Mouse (Mus musculus): ENCODE measurements around the gene Ncam1. TPM values are rescaled to one million over a fixed set of nuclear protein-coding genes. Genes with fewer than 3 reads are reported as not detected.
A peak's percentile ranks its signal among the peaks of the same experiment; 100 is the strongest.

Gene Ncam1
- polyA plus RNA-seq, 1 experiment from 2014 or later, result 30.2 TPM

GRCm38 (mm10) chr9:49594876-49595634, 203.7 kb downstream of the Ncam1 start:
- no peak overlapping the region; the same call in 1 of the 2 replicates for H3K4me3 ChIP-seq
- 0 out of 2 replicates have a peak overlapping the region, but pooled peaks have one; percentile 6 for H3K27ac ChIP-seq
- peaks cover 34% of the 10 kb centered on the region for H3K4me1 ChIP-seq
- H3K36me3 ChIP-seq (replicated peaks), result no peaks in the 10 kb centered on the region
- no peaks in the 10 kb centered on the region for H3K9me3 ChIP-seq
- DNase-seq (ENCODE audit: extremely low spot score, low spot score), result no peak
- WGBS, result 57% methylated on average over 7 of the region's 7 CpGs
- H3K27me3 ChIP-seq (ENCODE audit: poor library complexity, severe bottlenecking), result no peaks in the 10 kb centered on the region

- H3K9me3 ChIP-seq, result no peaks in the 10 kb centered on the region
- H3K36me3 ChIP-seq (replicated peaks), result no peaks in the 10 kb centered on the region
- H3K27me3 ChIP-seq (ENCODE audit: poor library complexity, severe bottlenecking), result no peaks in the 10 kb centered on the region
- H3K4me3 ChIP-seq, result no peak overlapping the region
- no peak for DNase-seq (ENCODE audit: extremely low spot score, low spot score)
- H3K4me1 ChIP-seq, result peaks cover 37% of the 10 kb centered on the region
- WGBS, result 76% methylated on average over 10 of the region's 10 CpGs
- no peak overlapping the region for H3K27ac ChIP-seq
Measured at GRCm38 (mm10) chr9:49593951-49594536, 204.7 kb downstream of the Ncam1 start.

GRCm38 (mm10) chr9:49592006-49592405, 206.7 kb downstream of the Ncam1 start:
- Histone ChIP-seq H3K27ac (no peak overlapping the region), H3K36me3 (replicated peaks) (no peaks in the 10 kb centered on the region)
- 69% methylated on average over 2 of the region's 2 CpGs for WGBS

GRCm38 (mm10) chr9:49590261-49590660, 208.5 kb downstream of the Ncam1 start:
- WGBS, result 42% methylated on average over 4 of the region's 4 CpGs
- H3K27ac ChIP-seq, result no peak overlapping the region

More at GRCm38 (mm10) chr9:49592006-49592405, 206.7 kb downstream of the Ncam1 start:
- no peak for DNase-seq (ENCODE audit: extremely low spot score, low spot score)
- no peak overlapping the region for H3K4me3 ChIP-seq
- H3K27me3 ChIP-seq (ENCODE audit: poor library complexity, severe bottlenecking), result no peaks in the 10 kb centered on the region
- peaks cover 37% of the 10 kb centered on the region for H3K4me1 ChIP-seq
- H3K9me3 ChIP-seq, result no peaks in the 10 kb centered on the region

GRCm38 (mm10) chr9:49577136-49577535, 221.6 kb downstream of the Ncam1 start:
- H3K27me3 ChIP-seq (ENCODE audit: poor library complexity, severe bottlenecking), result no peaks in the 10 kb centered on the region
- H3K36me3 ChIP-seq (replicated peaks), result no peaks in the 10 kb centered on the region
- DNase-seq (ENCODE audit: extremely low spot score, low spot score), result no peak
- WGBS, result 90% methylated on average over 4 of the region's 4 CpGs
- no peaks in the 10 kb centered on the region for H3K9me3 ChIP-seq
- no peak overlapping the region for H3K4me3 ChIP-seq
- peaks cover 5% of the 10 kb centered on the region for H3K4me1 ChIP-seq
- no peak overlapping the region for H3K27ac ChIP-seq

More at GRCm38 (mm10) chr9:49590261-49590660, 208.5 kb downstream of the Ncam1 start:
- H3K36me3 ChIP-seq (replicated peaks), result no peaks in the 10 kb centered on the region
- H3K27me3 ChIP-seq (ENCODE audit: poor library complexity, severe bottlenecking), result no peaks in the 10 kb centered on the region
- H3K4me3 ChIP-seq, result no peak overlapping the region
- peaks cover 26% of the 10 kb centered on the region for H3K4me1 ChIP-seq
- no peak for DNase-seq (ENCODE audit: extremely low spot score, low spot score)
- no peaks in the 10 kb centered on the region for H3K9me3 ChIP-seq

GRCm38 (mm10) chr9:49571695-49572510, 226.8 kb downstream of the Ncam1 start:
- peaks cover 4% of the 10 kb centered on the region; the same call in 1 of the 2 replicates for H3K36me3 ChIP-seq (replicated peaks)
- H3K4me3 ChIP-seq, result no peak overlapping the region
- H3K27ac ChIP-seq, result peak overlapping the region; percentile 76
- no peaks in the 10 kb centered on the region for H3K9me3 ChIP-seq
- no peaks in the 10 kb centered on the region for H3K27me3 ChIP-seq (ENCODE audit: poor library complexity, severe bottlenecking)
- DNase-seq (ENCODE audit: extremely low spot score, low spot score), result no peak
- peaks cover 28% of the 10 kb centered on the region for H3K4me1 ChIP-seq
- WGBS, result 60% methylated on average over 9 of the region's 9 CpGs

GRCm38 (mm10) chr9:49570731-49571694, 227.7 kb downstream of the Ncam1 start:
- no peak overlapping the region; the same call in 1 of the 2 replicates for H3K4me3 ChIP-seq
- no peaks in the 10 kb centered on the region for H3K9me3 ChIP-seq
- no peaks in the 10 kb centered on the region for H3K27me3 ChIP-seq (ENCODE audit: poor library complexity, severe bottlenecking)
- peaks cover 28% of the 10 kb centered on the region for H3K4me1 ChIP-seq
- WGBS, result 40% methylated on average over 10 of the region's 10 CpGs
- DNase-seq (ENCODE audit: extremely low spot score, low spot score), result peak; percentile 55
- H3K27ac ChIP-seq, result peak overlapping the region; percentile 76
- peaks cover 4% of the 10 kb centered on the region; the same call in 1 of the 2 replicates for H3K36me3 ChIP-seq (replicated peaks)

GRCm38 (mm10) chr9:49570033-49570660, 228.6 kb downstream of the Ncam1 start:
- no peak overlapping the region for H3K4me3 ChIP-seq
- H3K27ac ChIP-seq, result peak overlapping the region; percentile 76
- H3K9me3 ChIP-seq, result no peaks in the 10 kb centered on the region
- H3K27me3 ChIP-seq (ENCODE audit: poor library complexity, severe bottlenecking), result no peaks in the 10 kb centered on the region
- DNase-seq (ENCODE audit: extremely low spot score, low spot score), result no peak
- WGBS, result 43% methylated on average over 7 of the region's 7 CpGs
- peaks cover 4% of the 10 kb centered on the region; the same call in 1 of the 2 replicates for H3K36me3 ChIP-seq (replicated peaks)
- peaks cover 28% of the 10 kb centered on the region for H3K4me1 ChIP-seq

- H3K27ac ChIP-seq, result no peak overlapping the region
- no peak overlapping the region for H3K4me3 ChIP-seq
- no peaks in the 10 kb centered on the region for H3K9me3 ChIP-seq
- H3K4me1 ChIP-seq, result peaks cover 10% of the 10 kb centered on the region
- DNase-seq (ENCODE audit: extremely low spot score, low spot score), result no peak
- 93% methylated on average over 2 of the region's 2 CpGs for WGBS
- no peaks in the 10 kb centered on the region for H3K27me3 ChIP-seq (ENCODE audit: poor library complexity, severe bottlenecking)
- peaks cover 16% of the 10 kb centered on the region for H3K36me3 ChIP-seq (replicated peaks)
Measured at GRCm38 (mm10) chr9:49565846-49566245, 232.9 kb downstream of the Ncam1 start.

- Histone ChIP-seq H3K9me3 (no peaks in the 10 kb centered on the region), H3K27ac (no peak overlapping the region), H3K36me3 (replicated peaks) (peaks cover 7% of the 10 kb centered on the region; the same call in 1 of the 2 replicates), H3K27me3 (ENCODE audit: poor library complexity, severe bottlenecking) (no peaks in the 10 kb centered on the region), H3K4me3 (no peak overlapping the region), H3K4me1 (no peaks in the 10 kb centered on the region)
- 81% methylated on average over 2 of the region's 2 CpGs for WGBS
- DNase-seq (ENCODE audit: extremely low spot score, low spot score), result no peak
Measured at GRCm38 (mm10) chr9:49558941-49559340, 239.8 kb downstream of the Ncam1 start.

GRCm38 (mm10) chr9:49551353-49551752, 247.4 kb downstream of the Ncam1 start:
- 70% methylated on average over 2 of the region's 2 CpGs for WGBS

More at GRCm38 (mm10) chr9:49551353-49551752, 247.4 kb downstream of the Ncam1 start:
- 0 out of 2 replicates have a peak, but pooled peaks cover under 1% of the 10 kb centered on the region for H3K36me3 ChIP-seq (replicated peaks)
- no peak overlapping the region for H3K27ac ChIP-seq
- no peak overlapping the region for H3K4me3 ChIP-seq
- no peaks in the 10 kb centered on the region for H3K9me3 ChIP-seq
- DNase-seq (ENCODE audit: extremely low spot score, low spot score), result no peak
- no peaks in the 10 kb centered on the region for H3K27me3 ChIP-seq (ENCODE audit: poor library complexity, severe bottlenecking)
- H3K4me1 ChIP-seq, result no peaks in the 10 kb centered on the region
